Mouse (Mus musculus): ENCODE data around the gene Rbms3. TPM values are rescaled to one million over a fixed set of nuclear protein-coding genes. Genes with fewer than 3 reads are reported as not detected.

The Rbms3 gene
- total RNA-seq, 1 experiment, result 2.2 TPM

GRCm38 (mm10) chr9:117180658-117181057 is 449.1 kb downstream of the Rbms3 start:
- H3K9me3 ChIP-seq (ENCODE audit: control insufficient read depth, insufficient read depth, low read depth, low read length), result no peaks in the 10 kb centered on the region
- in situ Hi-C loops (cut with MboI; ENCODE audit: low sequenced_read_pairs in 2 of 2, unreplicated experiment in 2 of 2), result no loop called here
- no peaks in the 10 kb centered on the region for H3K36me3 ChIP-seq (ENCODE audit: control insufficient read depth, insufficient read depth, low read length, poor library complexity, severe bottlenecking)
- H3K27ac ChIP-seq (ENCODE audit: insufficient read depth, low read depth, low read length, poor library complexity, severe bottlenecking), result no peak overlapping the region
- TF ChIP-seq MAFK (IDR thresholded peaks at IDR 0.05; ENCODE audit: insufficient read depth, low read depth, low read length), result no peak
- no peak for TF ChIP-seq CHD2 (IDR thresholded peaks at IDR 0.05; ENCODE audit: low read depth, low read length)
- no peak for TF ChIP-seq HCFC1 (IDR thresholded peaks at IDR 0.05; ENCODE audit: borderline replicate concordance, insufficient read depth, low read length)
- no peak for TF ChIP-seq ZNF384 (IDR thresholded peaks at IDR 0.05; ENCODE audit: low read depth, low read length)
- TF ChIP-seq ZC3H11A (IDR thresholded peaks at IDR 0.05; ENCODE audit: borderline replicate concordance, low read depth, low read length), result no peak
- H3K4me3 ChIP-seq (ENCODE audit: insufficient read depth in 1 of 2, low read depth in 1 of 2, low read length in 2 of 2, poor library complexity in 1 of 2, severe bottlenecking in 1 of 2), result no peak overlapping the region
- H3K9ac ChIP-seq (ENCODE audit: insufficient read depth, low read depth, low read length, poor library complexity, severe bottlenecking), result no peak overlapping the region
- DNase-seq (ENCODE audit: low read depth, low spot score), result no peak
- H3K4me1 ChIP-seq (ENCODE audit: control insufficient read depth in 2 of 2, insufficient read depth in 2 of 2, low read length in 2 of 2, poor library complexity in 1 of 2), result no peaks in the 10 kb centered on the region

GRCm38 (mm10) chr9:117178366-117178765 is 451.3 kb downstream of the Rbms3 start:
- no peaks in the 10 kb centered on the region for H3K4me1 ChIP-seq (ENCODE audit: control insufficient read depth in 2 of 2, insufficient read depth in 2 of 2, low read length in 2 of 2, poor library complexity in 1 of 2)
- H3K9ac ChIP-seq (ENCODE audit: insufficient read depth, low read depth, low read length, poor library complexity, severe bottlenecking), result no peak overlapping the region
- H3K4me3 ChIP-seq (ENCODE audit: insufficient read depth in 1 of 2, low read depth in 1 of 2, low read length in 2 of 2, poor library complexity in 1 of 2, severe bottlenecking in 1 of 2), result no peak overlapping the region
- no peaks in the 10 kb centered on the region for H3K9me3 ChIP-seq (ENCODE audit: control insufficient read depth, insufficient read depth, low read depth, low read length)
- TF ChIP-seq MAFK (IDR thresholded peaks at IDR 0.05; ENCODE audit: insufficient read depth, low read depth, low read length), result no peak
- no peak for TF ChIP-seq CHD2 (IDR thresholded peaks at IDR 0.05; ENCODE audit: low read depth, low read length)
- no peak for TF ChIP-seq ZNF384 (IDR thresholded peaks at IDR 0.05; ENCODE audit: low read depth, low read length)
- TF ChIP-seq HCFC1 (IDR thresholded peaks at IDR 0.05; ENCODE audit: borderline replicate concordance, insufficient read depth, low read length), result no peak
- no peak for TF ChIP-seq ZC3H11A (IDR thresholded peaks at IDR 0.05; ENCODE audit: borderline replicate concordance, low read depth, low read length)
- no peak overlapping the region for H3K27ac ChIP-seq (ENCODE audit: insufficient read depth, low read depth, low read length, poor library complexity, severe bottlenecking)
- no peaks in the 10 kb centered on the region for H3K36me3 ChIP-seq (ENCODE audit: control insufficient read depth, insufficient read depth, low read length, poor library complexity, severe bottlenecking)
- in situ Hi-C loops (cut with MboI; ENCODE audit: low sequenced_read_pairs in 2 of 2, unreplicated experiment in 2 of 2), result no loop called here
- DNase-seq (ENCODE audit: low read depth, low spot score), result no peak

GRCm38 (mm10) chr9:117172526-117172925 is 457.2 kb downstream of the Rbms3 start:
- no peaks in the 10 kb centered on the region for H3K4me1 ChIP-seq (ENCODE audit: control insufficient read depth in 2 of 2, insufficient read depth in 2 of 2, low read length in 2 of 2, poor library complexity in 1 of 2)
- H3K9ac ChIP-seq (ENCODE audit: insufficient read depth, low read depth, low read length, poor library complexity, severe bottlenecking), result no peak overlapping the region
- no peak for TF ChIP-seq ZNF384 (IDR thresholded peaks at IDR 0.05; ENCODE audit: low read depth, low read length)
- TF ChIP-seq ZC3H11A (IDR thresholded peaks at IDR 0.05; ENCODE audit: borderline replicate concordance, low read depth, low read length), result no peak
- no peak for TF ChIP-seq MAFK (IDR thresholded peaks at IDR 0.05; ENCODE audit: insufficient read depth, low read depth, low read length)
- TF ChIP-seq CHD2 (IDR thresholded peaks at IDR 0.05; ENCODE audit: low read depth, low read length), result no peak
- no peak for TF ChIP-seq HCFC1 (IDR thresholded peaks at IDR 0.05; ENCODE audit: borderline replicate concordance, insufficient read depth, low read length)
- no peaks in the 10 kb centered on the region for H3K36me3 ChIP-seq (ENCODE audit: control insufficient read depth, insufficient read depth, low read length, poor library complexity, severe bottlenecking)
- H3K27ac ChIP-seq (ENCODE audit: insufficient read depth, low read depth, low read length, poor library complexity, severe bottlenecking), result no peak overlapping the region
- H3K9me3 ChIP-seq (ENCODE audit: control insufficient read depth, insufficient read depth, low read depth, low read length), result no peaks in the 10 kb centered on the region
- no peak overlapping the region for H3K4me3 ChIP-seq (ENCODE audit: insufficient read depth in 1 of 2, low read depth in 1 of 2, low read length in 2 of 2, poor library complexity in 1 of 2, severe bottlenecking in 1 of 2)
- in situ Hi-C loops (cut with MboI; ENCODE audit: low sequenced_read_pairs in 2 of 2, unreplicated experiment in 2 of 2), result no loop called here
- DNase-seq (ENCODE audit: low read depth, low spot score), result no peak

DNA sequence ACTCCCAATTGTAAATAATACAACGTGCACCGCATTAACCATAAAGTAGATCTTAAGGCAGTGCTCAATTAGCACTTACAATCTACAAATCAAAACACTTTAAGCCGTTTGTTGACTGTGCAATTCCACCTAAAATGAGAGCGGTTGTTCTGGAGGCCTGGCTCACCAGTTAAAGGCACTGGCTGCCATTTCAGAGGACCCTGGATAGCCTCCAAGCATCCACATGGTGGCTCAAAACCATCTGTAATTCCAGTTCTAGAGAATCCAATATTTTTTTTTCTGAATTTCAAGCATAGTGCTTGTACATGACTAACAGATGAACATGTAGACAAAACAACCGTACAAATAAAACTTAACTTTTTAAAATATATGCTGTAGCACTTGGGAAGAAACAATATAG is 460.5 kb downstream of the Rbms3 start:
- Histone ChIP-seq H3K36me3 (ENCODE audit: control insufficient read depth, insufficient read depth, low read length, poor library complexity, severe bottlenecking) (no peaks in the 10 kb centered on the region), H3K4me3 (ENCODE audit: insufficient read depth in 1 of 2, low read depth in 1 of 2, low read length in 2 of 2, poor library complexity in 1 of 2, severe bottlenecking in 1 of 2) (no peak overlapping the region), H3K27ac (ENCODE audit: insufficient read depth, low read depth, low read length, poor library complexity, severe bottlenecking) (no peak overlapping the region), H3K9ac (ENCODE audit: insufficient read depth, low read depth, low read length, poor library complexity, severe bottlenecking) (no peak overlapping the region), H3K4me1 (ENCODE audit: control insufficient read depth in 2 of 2, insufficient read depth in 2 of 2, low read length in 2 of 2, poor library complexity in 1 of 2) (no peaks in the 10 kb centered on the region; a peak in 1 of 4 replicates), H3K9me3 (ENCODE audit: control insufficient read depth, insufficient read depth, low read depth, low read length) (no peaks in the 10 kb centered on the region)
- in situ Hi-C loops (cut with MboI; ENCODE audit: low sequenced_read_pairs in 2 of 2, unreplicated experiment in 2 of 2), result no loop called here
- no peak for DNase-seq (ENCODE audit: low read depth, low spot score)
- no peak for TF ChIP-seq CHD2 (IDR thresholded peaks at IDR 0.05; ENCODE audit: low read depth, low read length)
- TF ChIP-seq ZNF384 (IDR thresholded peaks at IDR 0.05; ENCODE audit: low read depth, low read length), result no peak
- no peak for TF ChIP-seq MAFK (IDR thresholded peaks at IDR 0.05; ENCODE audit: insufficient read depth, low read depth, low read length)
- TF ChIP-seq ZC3H11A (IDR thresholded peaks at IDR 0.05; ENCODE audit: borderline replicate concordance, low read depth, low read length), result no peak
- no peak for TF ChIP-seq HCFC1 (IDR thresholded peaks at IDR 0.05; ENCODE audit: borderline replicate concordance, insufficient read depth, low read length)

DNA sequence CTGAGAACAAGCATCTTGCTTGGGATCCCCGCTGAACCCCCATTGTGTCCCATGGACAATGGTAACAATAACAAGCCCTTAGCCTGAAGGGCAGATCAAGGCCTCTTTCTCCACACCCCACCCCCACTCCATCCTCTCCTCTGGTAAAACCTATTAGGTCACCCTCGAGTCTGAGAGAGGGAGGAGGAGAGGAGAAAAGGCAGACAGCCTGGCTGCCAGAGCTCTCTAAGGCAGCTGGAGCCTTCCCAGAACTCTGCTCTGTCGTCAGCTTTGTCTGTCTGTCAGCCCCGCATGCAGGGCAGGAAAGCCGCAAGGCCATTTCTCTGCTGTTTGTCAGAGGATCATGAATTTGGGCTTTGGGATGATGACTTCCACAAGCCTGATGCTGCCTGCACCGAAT is 466.6 kb downstream of the Rbms3 start:
- H3K4me3 ChIP-seq (ENCODE audit: insufficient read depth in 1 of 2, low read depth in 1 of 2, low read length in 2 of 2, poor library complexity in 1 of 2, severe bottlenecking in 1 of 2), result no peak overlapping the region
- no peaks in the 10 kb centered on the region for H3K36me3 ChIP-seq (ENCODE audit: control insufficient read depth, insufficient read depth, low read length, poor library complexity, severe bottlenecking)
- H3K9me3 ChIP-seq (ENCODE audit: control insufficient read depth, insufficient read depth, low read depth, low read length), result no peaks in the 10 kb centered on the region
- in situ Hi-C loops (cut with MboI; ENCODE audit: low sequenced_read_pairs in 2 of 2, unreplicated experiment in 2 of 2), result no loop called here
- no peak overlapping the region for H3K27ac ChIP-seq (ENCODE audit: insufficient read depth, low read depth, low read length, poor library complexity, severe bottlenecking)
- peaks cover 0 to 2% of the 10 kb centered on the region in 2 experiments; a peak in 2 of 4 replicates for H3K4me1 ChIP-seq (ENCODE audit: control insufficient read depth in 2 of 2, insufficient read depth in 2 of 2, low read length in 2 of 2, poor library complexity in 1 of 2)
- H3K9ac ChIP-seq (ENCODE audit: insufficient read depth, low read depth, low read length, poor library complexity, severe bottlenecking), result no peak overlapping the region
- no peak for TF ChIP-seq ZC3H11A (IDR thresholded peaks at IDR 0.05; ENCODE audit: borderline replicate concordance, low read depth, low read length)
- TF ChIP-seq HCFC1 (IDR thresholded peaks at IDR 0.05; ENCODE audit: borderline replicate concordance, insufficient read depth, low read length), result no peak
- no peak for TF ChIP-seq ZNF384 (IDR thresholded peaks at IDR 0.05; ENCODE audit: low read depth, low read length)
- TF ChIP-seq MAFK (IDR thresholded peaks at IDR 0.05; ENCODE audit: insufficient read depth, low read depth, low read length), result no peak
- no peak for TF ChIP-seq CHD2 (IDR thresholded peaks at IDR 0.05; ENCODE audit: low read depth, low read length)
- peak; percentile 62 for DNase-seq (ENCODE audit: low read depth, low spot score)

Data from ES-E14 (cell line).